Mouse (Mus musculus) lung, adult 18-20 months (tissue): ENCODE measurements around the gene Wdr41.

Source experiments
- DNase-seq, 2 experiments: peaks; one replicate each; pipeline ENCODE4 v3.0.0; 2022; ENCODE audit warnings: mixed read lengths in 2 of 2

Gene Wdr41

GRCm38 (mm10) chr13:94976219-94977186, at the start of gene Wdr41:
Gene Wdr41, plus strand, starts transcription at chr13:94976344.
- peak; percentile 90 to 91 for DNase-seq

- no peak for DNase-seq
Observed at GRCm38 (mm10) chr13:94928086-94928485, 48.1 kb upstream of the Wdr41 start.

- DNase-seq = no peak
Observed at GRCm38 (mm10) chr13:94938418-94938817, 37.7 kb upstream of the Wdr41 start.

GRCm38 (mm10) chr13:94940104-94940503, 36.0 kb upstream of the Wdr41 start:
- DNase-seq = no peak

- DNase-seq = peak; percentile 25 to 39
Observed at GRCm38 (mm10) chr13:94941230-94941629, 34.9 kb upstream of the Wdr41 start.

GRCm38 (mm10) chr13:94955941-94956340, 20.2 kb upstream of the Wdr41 start:
- no peak for DNase-seq

- no peak for DNase-seq
Observed at GRCm38 (mm10) chr13:94957965-94958364, 18.2 kb upstream of the Wdr41 start.

- peak in 1 of 2 experiments; percentile 17 for DNase-seq
Observed at GRCm38 (mm10) chr13:94969992-94970553, 6.1 kb upstream of the Wdr41 start.

GRCm38 (mm10) chr13:94975828-94976218, 321 bp upstream of the Wdr41 start:
- DNase-seq = no peak

GRCm38 (mm10) chr13:94979081-94979480, 2.9 kb downstream of the Wdr41 start:
- DNase-seq = no peak

GRCm38 (mm10) chr13:94990516-94990915, 14.4 kb downstream of the Wdr41 start:
- peak; percentile 18 to 36 for DNase-seq

GRCm38 (mm10) chr13:95007281-95007680, 31.1 kb downstream of the Wdr41 start:
- no peak for DNase-seq

- DNase-seq = no peak
Observed at GRCm38 (mm10) chr13:95009261-95009660, 33.1 kb downstream of the Wdr41 start.

GRCm38 (mm10) chr13:95011546-95012257, 35.6 kb downstream of the Wdr41 start:
- peak; percentile 9 to 10 for DNase-seq

- DNase-seq = no peak
Observed at GRCm38 (mm10) chr13:95017278-95017677, 41.1 kb downstream of the Wdr41 start.

- peak; percentile 45 to 56 for DNase-seq
Observed at GRCm38 (mm10) chr13:95017916-95018315, 41.8 kb downstream of the Wdr41 start.

- DNase-seq = no peak
Observed at GRCm38 (mm10) chr13:95019345-95019744, 43.2 kb downstream of the Wdr41 start.

GRCm38 (mm10) chr13:95020216-95020615, 44.1 kb downstream of the Wdr41 start:
- no peak for DNase-seq

- no peak for DNase-seq
Observed at GRCm38 (mm10) chr13:95030828-95031227, 54.7 kb downstream of the Wdr41 start.

GRCm38 (mm10) chr13:95032127-95032831, 56.1 kb downstream of the Wdr41 start:
- no peak for DNase-seq

- DNase-seq = no peak
Observed at GRCm38 (mm10) chr13:95032973-95033372, 56.8 kb downstream of the Wdr41 start.

GRCm38 (mm10) chr13:95034094-95034493, 58.0 kb downstream of the Wdr41 start:
- no peak for DNase-seq

- DNase-seq = no peak
Observed at GRCm38 (mm10) chr13:95034715-95035114, 58.6 kb downstream of the Wdr41 start.
